Mouse (Mus musculus): Measurements from ENCODE around the gene Cldn14. TPM values are rescaled to one million over a fixed set of nuclear protein-coding genes. Genes with fewer than 3 reads are reported as not detected.

Gene Cldn14
- polyA plus RNA-seq, 1 experiment from 2014 or later = not detected

DNA sequence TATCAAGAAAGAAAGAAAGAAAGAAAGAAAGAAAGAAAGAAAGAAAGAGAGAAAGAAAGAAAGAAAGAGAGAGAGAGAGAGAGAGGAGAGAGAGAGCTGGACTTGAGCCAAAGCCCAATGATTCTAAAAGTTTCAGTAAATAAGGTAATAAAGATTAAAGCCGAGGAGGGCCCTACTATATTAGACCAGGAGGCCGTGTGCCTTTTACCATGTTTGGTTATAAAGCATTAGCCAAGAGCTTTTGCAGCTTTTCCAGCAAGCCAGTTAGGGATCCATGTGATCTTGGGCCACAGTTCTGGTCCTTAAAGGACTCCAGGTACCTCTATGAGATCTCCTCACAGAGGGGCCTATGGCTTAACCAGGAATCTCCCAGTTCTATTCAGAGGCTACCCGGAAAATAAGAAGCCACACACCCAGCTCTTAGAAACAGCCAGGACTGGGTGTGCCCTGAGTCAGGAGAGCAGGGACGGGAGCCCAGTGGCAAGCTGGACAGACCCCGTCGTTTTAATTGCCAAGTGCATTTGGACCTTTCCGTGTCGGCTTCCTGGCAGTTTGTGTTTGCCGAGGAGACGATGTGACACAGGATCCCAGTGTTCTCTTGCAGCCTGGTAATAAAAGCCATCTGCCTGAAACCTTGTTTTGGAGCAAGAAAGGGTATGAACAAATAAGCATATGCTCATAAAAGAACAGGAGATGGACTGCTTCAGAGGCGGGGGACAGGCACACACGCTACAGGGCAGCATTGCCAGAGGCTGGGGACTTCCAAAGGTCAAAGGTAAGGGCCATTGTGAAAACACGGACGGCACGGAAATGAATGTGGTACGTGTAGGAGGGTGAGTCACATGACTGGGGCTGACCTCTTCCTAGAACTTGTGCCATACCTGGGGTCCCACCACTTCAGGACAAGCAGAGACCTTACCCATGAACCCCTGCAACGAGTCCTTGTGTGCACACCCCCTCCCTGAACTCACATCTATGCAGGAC, 76.2 kb downstream of the Cldn14 start:
- Histone ChIP-seq H3K9me3 (ENCODE audit: control insufficient read depth, low read length) (no peaks in the 10 kb centered on the region), H3K4me3 (ENCODE audit: low read depth, low read length) (no peak overlapping the region), H3K27ac (ENCODE audit: low read depth, low read length) (no peak overlapping the region), H3K27me3 (ENCODE audit: control insufficient read depth, insufficient read depth, low read length) (peaks cover 3% of the 10 kb centered on the region; the same call in 1 of the 2 replicates), H3K4me1 (ENCODE audit: control insufficient read depth, insufficient read depth, low read length) (no peaks in the 10 kb centered on the region), H3K36me3 (ENCODE audit: control insufficient read depth, insufficient read depth, low read length) (no peaks in the 10 kb centered on the region), H3K4me2 (ENCODE audit: low read depth, low read length) (no peak overlapping the region), H3K9ac (replicated peaks; ENCODE audit: low read depth, low read length) (no peak overlapping the region)
- ATAC-seq (ENCODE audit: low read depth) = no peak
- 55% methylated on average over 17 of the region's 17 CpGs for WGBS

DNA sequence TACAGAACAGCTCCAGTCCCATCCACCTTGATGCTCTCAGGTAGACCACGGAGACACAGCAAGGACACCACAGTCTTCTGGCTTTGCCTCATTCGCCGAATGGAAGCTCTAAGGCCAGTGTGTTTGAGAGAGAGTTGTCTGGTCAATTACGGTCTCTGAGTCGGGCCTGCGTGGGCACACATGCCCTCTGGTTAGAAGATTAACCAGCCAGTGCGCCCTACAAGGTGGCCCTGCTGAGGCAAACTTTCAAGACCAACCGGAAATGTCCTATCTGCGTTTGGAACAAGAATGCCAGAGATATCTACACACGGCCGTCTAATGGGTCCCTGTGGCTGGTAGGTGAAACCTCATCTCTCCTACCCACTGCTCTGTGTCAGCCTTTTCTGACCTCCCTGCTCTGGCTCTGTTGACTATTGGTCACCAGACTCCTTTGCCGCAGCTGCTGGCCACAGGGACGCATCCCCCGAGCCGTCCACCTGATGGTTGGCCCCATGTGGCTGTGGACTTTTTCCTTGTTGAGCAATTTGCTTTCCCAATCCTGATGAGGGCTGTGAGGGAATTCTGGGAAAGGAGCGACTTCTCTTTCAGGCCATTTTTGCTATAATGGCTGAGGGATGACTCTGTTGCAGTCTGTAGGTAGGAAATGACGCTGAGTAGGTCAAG, 79.1 kb downstream of the Cldn14 start:
- ATAC-seq (ENCODE audit: low read depth) = no peak
- H3K27ac ChIP-seq (ENCODE audit: low read depth, low read length) = no peak overlapping the region
- WGBS = 92% methylated on average over 17 of the region's 17 CpGs

DNA sequence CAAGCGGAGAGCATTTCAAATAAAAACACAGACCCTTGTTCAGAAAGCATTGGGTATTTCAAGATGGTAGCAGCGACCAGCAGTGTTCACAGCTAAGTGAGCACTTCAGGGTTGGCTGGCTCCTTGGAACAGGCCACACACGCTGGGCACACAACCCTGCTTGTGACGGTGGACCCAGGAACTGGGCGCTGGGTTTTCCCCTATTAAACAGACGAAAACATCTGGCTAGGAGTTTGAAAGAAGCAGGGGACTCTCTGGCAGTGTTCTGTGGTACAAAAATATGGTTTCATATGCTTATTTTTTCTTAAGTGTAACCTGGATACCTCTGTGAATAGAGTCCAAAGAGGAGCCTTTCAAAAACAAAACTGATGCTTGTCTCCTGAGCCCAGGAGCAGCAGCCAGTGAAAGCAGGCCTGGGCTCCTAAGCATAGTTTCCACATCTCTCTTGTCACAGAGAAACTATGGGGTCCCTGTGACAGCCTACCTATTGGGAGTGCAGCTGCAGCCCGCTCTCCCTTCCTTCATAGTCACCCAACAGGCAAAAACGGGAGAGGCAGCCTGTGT, 82.9 kb downstream of the Cldn14 start:
- Histone ChIP-seq H3K27me3 (ENCODE audit: control insufficient read depth, insufficient read depth, low read length) (no peaks in the 10 kb centered on the region), H3K27ac (ENCODE audit: low read depth, low read length) (no peak overlapping the region), H3K9me3 (ENCODE audit: control insufficient read depth, low read length) (no peaks in the 10 kb centered on the region), H3K4me1 (ENCODE audit: control insufficient read depth, insufficient read depth, low read length) (no peaks in the 10 kb centered on the region), H3K36me3 (ENCODE audit: control insufficient read depth, insufficient read depth, low read length) (no peaks in the 10 kb centered on the region), H3K4me2 (ENCODE audit: low read depth, low read length) (no peak overlapping the region), H3K9ac (replicated peaks; ENCODE audit: low read depth, low read length) (no peak overlapping the region), H3K4me3 (ENCODE audit: low read depth, low read length) (no peak overlapping the region)
- 80% methylated on average over 8 of the region's 8 CpGs for WGBS
- ATAC-seq (ENCODE audit: low read depth) = no peak

More for the DNA sequence above, 79.1 kb downstream of the Cldn14 start:
- H3K9ac ChIP-seq (replicated peaks; ENCODE audit: low read depth, low read length) = no peak overlapping the region
- H3K9me3 ChIP-seq (ENCODE audit: control insufficient read depth, low read length) = no peaks in the 10 kb centered on the region
- no peaks in the 10 kb centered on the region for H3K4me1 ChIP-seq (ENCODE audit: control insufficient read depth, insufficient read depth, low read length)
- H3K36me3 ChIP-seq (ENCODE audit: control insufficient read depth, insufficient read depth, low read length) = no peaks in the 10 kb centered on the region
- H3K4me3 ChIP-seq (ENCODE audit: low read depth, low read length) = no peak overlapping the region
- H3K4me2 ChIP-seq (ENCODE audit: low read depth, low read length) = no peak overlapping the region
- no peaks in the 10 kb centered on the region for H3K27me3 ChIP-seq (ENCODE audit: control insufficient read depth, insufficient read depth, low read length)

DNA sequence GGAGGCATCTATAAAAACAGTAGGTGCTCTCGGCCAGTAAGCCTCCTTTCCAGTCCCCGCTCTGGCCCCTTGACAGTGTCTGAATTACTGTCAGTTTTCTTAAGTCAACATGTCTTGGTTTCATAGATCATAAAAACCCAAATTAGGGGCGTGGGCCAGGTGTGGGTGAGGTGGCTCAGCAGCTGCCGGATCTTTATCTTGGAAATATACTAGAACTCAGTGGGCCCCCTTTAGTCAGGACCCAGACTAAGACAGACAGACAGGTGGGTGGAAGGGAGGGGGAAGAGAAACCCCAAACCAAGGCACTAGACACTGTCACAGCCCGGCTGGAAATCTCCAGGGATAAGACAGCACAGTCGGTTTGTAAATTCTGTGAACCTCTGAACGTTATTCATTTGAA, 84.8 kb downstream of the Cldn14 start:
- no peaks in the 10 kb centered on the region for H3K36me3 ChIP-seq (ENCODE audit: control insufficient read depth, insufficient read depth, low read length)
- H3K4me1 ChIP-seq (ENCODE audit: control insufficient read depth, insufficient read depth, low read length) = no peaks in the 10 kb centered on the region
- 80% methylated on average over 7 of the region's 7 CpGs for WGBS
- no peaks in the 10 kb centered on the region for H3K9me3 ChIP-seq (ENCODE audit: control insufficient read depth, low read length)
- no peaks in the 10 kb centered on the region for H3K27me3 ChIP-seq (ENCODE audit: control insufficient read depth, insufficient read depth, low read length)
- H3K9ac ChIP-seq (replicated peaks; ENCODE audit: low read depth, low read length) = no peak overlapping the region
- H3K27ac ChIP-seq (ENCODE audit: low read depth, low read length) = no peak overlapping the region
- H3K4me3 ChIP-seq (ENCODE audit: low read depth, low read length) = no peak overlapping the region
- H3K4me2 ChIP-seq (ENCODE audit: low read depth, low read length) = no peak overlapping the region
- ATAC-seq (ENCODE audit: low read depth) = no peak

DNA sequence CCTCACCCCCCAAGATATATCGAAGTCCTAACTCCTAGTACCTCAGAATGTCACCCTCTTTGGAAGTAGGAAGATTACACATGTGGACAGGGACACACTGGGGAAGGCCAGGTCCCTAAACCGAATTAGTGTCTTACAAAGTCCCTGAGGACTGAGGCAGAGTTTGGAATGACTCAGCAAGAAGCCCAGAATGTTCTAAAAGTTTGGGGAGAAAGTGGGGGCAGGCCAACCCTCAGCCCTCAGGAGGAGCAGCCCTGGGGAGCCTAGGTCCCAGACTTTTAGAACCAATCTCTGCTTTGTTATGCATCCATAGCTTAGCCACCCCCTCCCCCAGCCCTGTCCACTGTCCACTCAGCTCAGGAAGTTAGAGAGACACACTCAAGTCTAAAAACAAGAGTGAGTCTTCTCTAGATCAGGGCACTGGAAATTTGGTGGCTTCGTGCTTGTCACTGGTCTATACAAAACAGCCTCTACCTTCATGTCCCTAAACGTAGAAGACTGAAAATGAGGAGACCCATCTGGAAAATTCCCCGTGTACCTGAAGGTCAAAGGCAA, 85.7 kb downstream of the Cldn14 start:
- no peaks in the 10 kb centered on the region for H3K27me3 ChIP-seq (ENCODE audit: control insufficient read depth, insufficient read depth, low read length)
- no peaks in the 10 kb centered on the region for H3K4me1 ChIP-seq (ENCODE audit: control insufficient read depth, insufficient read depth, low read length)
- WGBS = 80% methylated on average over 5 of the region's 5 CpGs
- H3K36me3 ChIP-seq (ENCODE audit: control insufficient read depth, insufficient read depth, low read length) = no peaks in the 10 kb centered on the region
- no peaks in the 10 kb centered on the region for H3K9me3 ChIP-seq (ENCODE audit: control insufficient read depth, low read length)
- ATAC-seq (ENCODE audit: low read depth) = no peak
- H3K4me2 ChIP-seq (ENCODE audit: low read depth, low read length) = no peak overlapping the region
- no peak overlapping the region for H3K27ac ChIP-seq (ENCODE audit: low read depth, low read length)
- H3K4me3 ChIP-seq (ENCODE audit: low read depth, low read length) = no peak overlapping the region
- H3K9ac ChIP-seq (replicated peaks; ENCODE audit: low read depth, low read length) = no peak overlapping the region

DNA sequence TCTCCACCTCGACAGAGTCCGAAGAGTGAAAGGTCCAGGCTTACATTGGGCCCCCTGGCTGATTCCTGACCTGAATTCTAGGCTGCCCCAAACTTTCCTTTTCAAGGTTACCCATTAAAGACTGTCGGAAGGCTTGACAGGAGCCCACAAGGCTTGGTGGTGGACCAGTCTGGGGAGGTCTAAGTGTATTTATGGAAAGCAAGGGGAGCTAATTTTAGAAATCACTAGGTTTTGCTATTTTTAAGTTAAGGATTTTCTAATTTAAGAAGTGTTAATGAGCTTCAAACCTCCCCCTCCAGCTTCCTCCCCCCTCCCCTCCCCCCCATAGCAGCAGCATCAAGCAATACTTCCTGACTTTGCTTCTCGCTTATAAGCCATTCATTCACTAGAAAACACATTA, 88.0 kb downstream of the Cldn14 start:
- Histone ChIP-seq H3K4me2 (ENCODE audit: low read depth, low read length) (no peak overlapping the region), H3K9ac (replicated peaks; ENCODE audit: low read depth, low read length) (no peak overlapping the region), H3K4me1 (ENCODE audit: control insufficient read depth, insufficient read depth, low read length) (no peaks in the 10 kb centered on the region), H3K27ac (ENCODE audit: low read depth, low read length) (no peak overlapping the region), H3K9me3 (ENCODE audit: control insufficient read depth, low read length) (no peaks in the 10 kb centered on the region), H3K27me3 (ENCODE audit: control insufficient read depth, insufficient read depth, low read length) (no peaks in the 10 kb centered on the region), H3K36me3 (ENCODE audit: control insufficient read depth, insufficient read depth, low read length) (no peaks in the 10 kb centered on the region), H3K4me3 (ENCODE audit: low read depth, low read length) (no peak overlapping the region)
- 79% methylated on average over 4 of the region's 4 CpGs for WGBS
- ATAC-seq (ENCODE audit: low read depth) = no peak

DNA sequence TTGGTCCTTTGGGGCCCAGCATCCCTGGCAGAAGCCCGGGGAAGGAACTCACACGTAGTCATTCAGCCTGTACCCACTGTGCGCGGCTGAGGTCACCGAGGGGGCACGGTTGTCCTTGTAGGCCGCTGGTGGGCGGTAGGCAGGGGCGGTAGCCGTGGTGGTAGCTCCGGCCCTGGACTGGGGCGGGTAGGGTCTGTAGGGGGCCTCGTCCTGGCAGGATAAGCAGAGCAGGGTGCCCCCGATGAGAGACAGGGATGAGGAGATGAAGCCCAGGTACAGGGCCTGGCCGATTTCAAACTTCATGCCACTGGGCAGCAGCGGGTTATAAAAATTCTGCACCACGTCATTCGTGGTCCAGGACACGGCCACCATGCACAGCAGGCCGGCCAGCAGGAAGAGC, 89.4 kb downstream of the Cldn14 start:
- Histone ChIP-seq H3K27ac (ENCODE audit: low read depth, low read length) (no peak overlapping the region), H3K4me3 (ENCODE audit: low read depth, low read length) (no peak overlapping the region), H3K4me1 (ENCODE audit: control insufficient read depth, insufficient read depth, low read length) (no peaks in the 10 kb centered on the region), H3K4me2 (ENCODE audit: low read depth, low read length) (no peak overlapping the region), H3K9ac (replicated peaks; ENCODE audit: low read depth, low read length) (no peak overlapping the region), H3K36me3 (ENCODE audit: control insufficient read depth, insufficient read depth, low read length) (no peaks in the 10 kb centered on the region), H3K27me3 (ENCODE audit: control insufficient read depth, insufficient read depth, low read length) (no peaks in the 10 kb centered on the region), H3K9me3 (ENCODE audit: control insufficient read depth, low read length) (no peaks in the 10 kb centered on the region)
- 0 out of 2 replicates have a peak, but pooled peaks have one; percentile 9 for ATAC-seq (ENCODE audit: low read depth)
- 69% methylated on average over 20 of the region's 20 CpGs for WGBS

DNA sequence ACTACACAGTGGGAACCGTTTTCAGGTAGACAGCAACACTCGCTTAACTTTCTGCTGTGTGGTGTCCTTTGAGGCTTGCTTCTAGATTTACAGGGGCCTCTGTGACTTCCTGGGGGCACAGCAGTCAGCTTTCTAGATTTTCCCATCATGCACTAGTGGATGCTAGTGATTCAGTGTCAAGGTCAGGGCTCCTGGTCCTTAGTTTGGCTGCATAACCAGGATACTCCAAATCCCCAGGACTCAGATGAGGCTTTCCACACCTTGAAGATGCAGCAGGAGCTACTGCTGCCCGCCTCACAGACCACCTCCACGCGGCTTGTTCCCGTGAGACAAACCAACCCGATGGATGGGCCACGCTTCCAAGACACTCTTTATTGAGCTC, 90.0 kb downstream of the Cldn14 start:
- H3K27ac ChIP-seq (ENCODE audit: low read depth, low read length) = no peak overlapping the region
- peak overlapping the region; percentile 37; the same call in 1 of the 2 replicates for H3K4me2 ChIP-seq (ENCODE audit: low read depth, low read length)
- H3K9ac ChIP-seq (replicated peaks; ENCODE audit: low read depth, low read length) = no peak overlapping the region
- 58% methylated on average over 8 of the region's 8 CpGs for WGBS
- H3K4me3 ChIP-seq (ENCODE audit: low read depth, low read length) = no peak overlapping the region
- 0 out of 2 replicates have a peak, but pooled peaks have one; percentile 2 for ATAC-seq (ENCODE audit: low read depth)
- H3K27me3 ChIP-seq (ENCODE audit: control insufficient read depth, insufficient read depth, low read length) = no peaks in the 10 kb centered on the region
- H3K36me3 ChIP-seq (ENCODE audit: control insufficient read depth, insufficient read depth, low read length) = no peaks in the 10 kb centered on the region
- H3K9me3 ChIP-seq (ENCODE audit: control insufficient read depth, low read length) = no peaks in the 10 kb centered on the region
- H3K4me1 ChIP-seq (ENCODE audit: control insufficient read depth, insufficient read depth, low read length) = no peaks in the 10 kb centered on the region
